Mouse (Mus musculus): ENCODE data around the gene Sema3c.
A peak's percentile ranks its signal among the peaks of the same experiment; 100 is the strongest.

The Sema3c gene

DNA sequence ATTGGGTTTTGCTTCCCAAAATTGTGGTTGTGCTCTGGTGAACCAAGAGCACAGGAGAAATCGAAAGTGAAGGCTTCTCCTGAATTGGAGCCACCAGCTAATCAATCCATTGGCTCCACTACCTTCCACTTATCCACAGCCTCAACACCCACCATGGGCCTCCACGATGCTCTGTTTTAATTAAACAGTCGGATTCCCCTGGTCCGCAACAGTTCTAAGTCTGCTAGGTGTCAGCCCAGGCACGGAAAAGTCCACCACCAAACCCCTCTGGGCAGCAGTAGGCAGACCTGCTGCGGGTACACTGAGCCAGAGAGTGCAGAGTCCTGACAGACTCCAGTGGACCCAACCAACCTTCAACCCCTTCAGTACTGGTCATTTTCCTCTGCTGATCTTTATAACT, 202.5 kb downstream of the Sema3c start:
- peak; percentile 97 for DNase-seq (ENCODE audit: low read depth, low spot score)

Measured in brain, adult 2 months (tissue).